Mouse (Mus musculus) heart, embryonic 11.5 days (tissue): ENCODE measurements around the gene Sun1. TPM values are rescaled to one million over a fixed set of nuclear protein-coding genes. Genes with fewer than 3 reads are reported as not detected.

Source experiments
- ATAC-seq: fragments of 200-750 bp; cut with Nextera tagmentation; replicated peaks from 2 replicates; pipeline ENCODE4 v1.8.0; 2017; ENCODE audit warnings: moderate library complexity; ENCODE audit not compliant: insufficient number of reproducible peaks, low FRiP score, low TSS enrichment
- H3K27ac ChIP-seq: fragments of 300-500 bp; sonication (generic); 2 replicates; pipeline ENCODE4 v1.5.1; 2014; ENCODE audit warnings: mild to moderate bottlenecking, low read depth, low read length
- H3K27me3 ChIP-seq: fragments of 300-500 bp; sonication (generic); 2 replicates; pipeline ENCODE4 v1.6.1; 2014; ENCODE audit warnings: mild to moderate bottlenecking, low read length, mixed read lengths; ENCODE audit not compliant: control insufficient read depth, insufficient read depth
- H3K36me3 ChIP-seq: fragments of 300-500 bp; sonication (generic); 2 replicates; pipeline ENCODE4 v1.6.1; 2014; ENCODE audit warnings: mild to moderate bottlenecking, low read length, moderate library complexity, mixed read lengths; ENCODE audit not compliant: control insufficient read depth, insufficient read depth
- H3K4me1 ChIP-seq: fragments of 300-500 bp; sonication (generic); 2 replicates; pipeline ENCODE4 v1.6.1; 2014; ENCODE audit warnings: low read length; ENCODE audit not compliant: control insufficient read depth, insufficient read depth
- H3K4me2 ChIP-seq: fragments of 300-500 bp; sonication (generic); 2 replicates; pipeline ENCODE4 v1.6.1; 2014; ENCODE audit warnings: mild to moderate bottlenecking, moderate library complexity
- H3K4me3 ChIP-seq: fragments of 300-500 bp; sonication (generic); 2 replicates; pipeline ENCODE4 v1.5.1; 2014; ENCODE audit warnings: low read depth, low read length
- H3K9ac ChIP-seq: fragments of 300-500 bp; sonication (generic); 2 replicates; pipeline ENCODE4 v1.6.1; 2014; ENCODE audit warnings: mild to moderate bottlenecking, low read depth, low read length, moderate library complexity
- H3K9me3 ChIP-seq: fragments of 300-500 bp; sonication (generic); replicated peaks from 2 replicates; pipeline ENCODE4 v1.6.1; 2016; ENCODE audit warnings: low read length; ENCODE audit not compliant: control insufficient read depth
- WGBS: fragments of 180-500 bp; shearing (Covaris S2); extraction: QIAGEN DNeasy Blood & Tissue Kit; methylation state at CpG from one replicate; pipeline ENCODE4 v1.1.7; 2014; ENCODE audit not compliant: insufficient replicate concordance; 5-methylcytosine and 5-hydroxymethylcytosine counted together
- polyA plus RNA-seq: library from polyadenylated mRNA; unstranded; fragments of >200 nt; fragmentation: Nextera tagmentation; extraction: Ambion mirVana; gene quantifications from 2 replicates; pipeline ENCODE4 v1.2.1, GENCODE M21; 2014

Gene Sun1
- polyA plus RNA-seq, 1 experiment from 2014 or later, result 33.4 TPM

- Histone ChIP-seq H3K9me3 (no peaks in the 10 kb centered on the region), H3K9ac (no peak overlapping the region), H3K27ac (no peak overlapping the region), H3K4me1 (no peaks in the 10 kb centered on the region), H3K4me2 (no peak overlapping the region), H3K36me3 (peaks cover 35% of the 10 kb centered on the region), H3K27me3 (no peaks in the 10 kb centered on the region), H3K4me3 (no peak overlapping the region)
- 96% methylated on average over 2 of the region's 2 CpGs for WGBS
- no peak for ATAC-seq
Measured at GRCm38 (mm10) chr5:139227645-139228044, 27.2 kb downstream of the Sun1 start.

- no peak overlapping the region for H3K4me2 ChIP-seq
- no peak overlapping the region for H3K27ac ChIP-seq
- no peaks in the 10 kb centered on the region for H3K9me3 ChIP-seq
- H3K36me3 ChIP-seq, result peaks cover 36% of the 10 kb centered on the region
- 95% methylated on average over 3 of the region's 3 CpGs for WGBS
- no peaks in the 10 kb centered on the region for H3K27me3 ChIP-seq
- H3K4me3 ChIP-seq, result no peak overlapping the region
- no peak for ATAC-seq
- no peak overlapping the region for H3K9ac ChIP-seq
- H3K4me1 ChIP-seq, result no peaks in the 10 kb centered on the region
Measured at GRCm38 (mm10) chr5:139228318-139228717, 27.9 kb downstream of the Sun1 start.

GRCm38 (mm10) chr5:139229716-139230115 lies 29.3 kb downstream of the Sun1 start:
- Histone ChIP-seq H3K9me3 (no peaks in the 10 kb centered on the region), H3K4me2 (no peak overlapping the region), H3K4me3 (no peak overlapping the region), H3K4me1 (no peaks in the 10 kb centered on the region), H3K9ac (no peak overlapping the region), H3K27me3 (no peaks in the 10 kb centered on the region), H3K36me3 (peaks cover 43% of the 10 kb centered on the region), H3K27ac (no peak overlapping the region)
- 90% methylated on average over 3 of the region's 3 CpGs for WGBS
- no peak for ATAC-seq

- ATAC-seq, result no peak
- Histone ChIP-seq H3K27me3 (no peaks in the 10 kb centered on the region), H3K27ac (no peak overlapping the region), H3K9me3 (no peaks in the 10 kb centered on the region), H3K36me3 (peaks cover 45% of the 10 kb centered on the region), H3K4me3 (no peak overlapping the region), H3K4me2 (no peak overlapping the region), H3K4me1 (no peaks in the 10 kb centered on the region), H3K9ac (no peak overlapping the region)
- WGBS, result 87% methylated on average over 3 of the region's 3 CpGs
Measured at GRCm38 (mm10) chr5:139232083-139232482, 31.6 kb downstream of the Sun1 start.

- Histone ChIP-seq H3K4me1 (no peaks in the 10 kb centered on the region), H3K4me3 (no peak overlapping the region), H3K27me3 (no peaks in the 10 kb centered on the region), H3K36me3 (peaks cover 42% of the 10 kb centered on the region), H3K9me3 (no peaks in the 10 kb centered on the region), H3K4me2 (no peak overlapping the region), H3K27ac (no peak overlapping the region), H3K9ac (no peak overlapping the region)
- no peak for ATAC-seq
- WGBS, result 86% methylated on average over 4 of the region's 4 CpGs
Measured at GRCm38 (mm10) chr5:139234423-139234822, 34.0 kb downstream of the Sun1 start.

GRCm38 (mm10) chr5:139237436-139237835 lies 37.0 kb downstream of the Sun1 start:
- Histone ChIP-seq H3K4me1 (no peaks in the 10 kb centered on the region), H3K4me3 (no peak overlapping the region), H3K27ac (no peak overlapping the region), H3K4me2 (no peak overlapping the region), H3K27me3 (no peaks in the 10 kb centered on the region), H3K9ac (no peak overlapping the region), H3K36me3 (peaks cover 48% of the 10 kb centered on the region), H3K9me3 (no peaks in the 10 kb centered on the region)
- WGBS, result 89% methylated on average over 4 of the region's 4 CpGs
- ATAC-seq, result no peak

GRCm38 (mm10) chr5:139241022-139241761 lies 40.8 kb downstream of the Sun1 start:
- no peak for ATAC-seq
- no peaks in the 10 kb centered on the region; the same call in 1 of the 2 replicates for H3K4me1 ChIP-seq
- WGBS, result 76% methylated on average over 15 of the region's 15 CpGs
- no peak overlapping the region for H3K9ac ChIP-seq
- H3K27me3 ChIP-seq, result no peaks in the 10 kb centered on the region
- H3K4me3 ChIP-seq, result no peak overlapping the region
- no peaks in the 10 kb centered on the region for H3K9me3 ChIP-seq
- no peak overlapping the region for H3K27ac ChIP-seq
- H3K4me2 ChIP-seq, result no peak overlapping the region
- peaks cover 32% of the 10 kb centered on the region for H3K36me3 ChIP-seq

GRCm38 (mm10) chr5:139243384-139243783 lies 42.9 kb downstream of the Sun1 start:
- Histone ChIP-seq H3K4me3 (no peak overlapping the region), H3K27me3 (no peaks in the 10 kb centered on the region), H3K27ac (no peak overlapping the region), H3K9me3 (no peaks in the 10 kb centered on the region), H3K4me2 (no peak overlapping the region), H3K36me3 (peaks cover 38% of the 10 kb centered on the region), H3K9ac (no peak overlapping the region), H3K4me1 (peaks cover 4% of the 10 kb centered on the region; the same call in 1 of the 2 replicates)
- WGBS, result 81% methylated on average over 1 of the region's 1 CpGs
- no peak for ATAC-seq

- Histone ChIP-seq H3K36me3 (peaks cover 28% of the 10 kb centered on the region), H3K27ac (no peak overlapping the region), H3K9ac (no peak overlapping the region; the same call in 1 of the 2 replicates), H3K4me1 (peaks cover 4% of the 10 kb centered on the region; the same call in 1 of the 2 replicates), H3K4me2 (no peak overlapping the region), H3K9me3 (no peaks in the 10 kb centered on the region), H3K4me3 (no peak overlapping the region), H3K27me3 (no peaks in the 10 kb centered on the region)
- ATAC-seq, result no peak
- 38% methylated on average over 3 of the region's 3 CpGs for WGBS
Measured at GRCm38 (mm10) chr5:139247767-139248166, 47.3 kb downstream of the Sun1 start.
